Mouse (Mus musculus): ENCODE results near the gene Gm49340.
"Not testable (repeated sequence)": the region's sequence is repeated elsewhere in the genome, so short reads cannot be mapped to it uniquely, and the experiment has no call there.

Gm49340 gene

DNA sequence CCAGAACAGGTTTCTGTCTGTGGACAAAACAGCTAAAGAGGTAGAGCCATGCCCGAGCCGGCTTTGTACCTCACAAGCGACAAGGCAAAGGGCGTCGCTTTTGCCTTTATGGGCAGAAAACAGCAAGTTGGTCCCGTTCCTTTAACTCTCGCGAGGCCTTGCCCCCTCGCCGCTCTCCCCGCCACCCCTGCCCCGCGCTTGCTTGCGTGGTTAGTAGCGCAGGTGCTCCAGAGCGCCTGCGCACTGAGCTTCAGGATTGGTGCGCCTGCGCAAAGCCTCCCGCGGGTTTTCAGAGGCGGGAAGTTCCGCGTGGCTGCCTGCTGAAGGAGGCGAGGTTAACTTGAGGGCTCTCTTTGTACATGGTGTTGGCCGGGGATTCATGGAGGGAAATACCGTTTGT lies at the start of gene Gm49340, which contains the start of the genes Aspa and Spata22:
Gene Gm49340, plus strand, starts transcription at position 300 of the 400 bp plus-strand sequence.
Gene Aspa, minus strand, starts transcription at position 155 of the 400 bp plus-strand sequence.
Gene Spata22, plus strand, starts transcription at position 300 of the 400 bp plus-strand sequence.
- ATAC-seq (ENCODE audit: low TSS enrichment) = no peak

- no peak for ATAC-seq (ENCODE audit: low TSS enrichment)
Observed at GRCm38 (mm10) chr11:73280710-73281109, 48.8 kb upstream of the Gm49340 start.

DNA sequence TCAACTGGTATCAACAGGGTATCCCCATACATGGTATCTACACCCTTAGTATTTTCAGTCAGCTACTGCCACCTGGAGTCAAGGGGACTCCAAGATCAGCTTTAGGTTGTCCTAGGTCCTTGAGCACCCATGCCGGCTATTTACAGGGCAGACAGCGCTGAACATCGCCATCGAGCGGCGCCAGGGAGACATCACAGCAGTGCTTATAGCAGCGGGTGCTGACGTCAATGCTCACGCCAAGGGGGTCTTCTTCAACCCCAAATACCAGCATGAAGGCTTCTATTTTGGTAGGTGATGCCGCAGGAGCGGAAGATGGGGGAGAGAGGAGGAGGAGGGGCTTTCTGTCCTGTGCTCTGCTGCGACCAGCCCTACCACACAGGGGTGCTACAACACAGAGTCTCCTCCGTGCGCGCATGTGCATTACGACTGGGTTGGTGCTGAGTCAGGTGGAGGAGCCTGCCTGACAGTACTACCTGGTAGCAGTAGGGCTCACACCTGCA lies 48.0 kb upstream of the Gm49340 start:
- peak; percentile 98 for ATAC-seq (ENCODE audit: low TSS enrichment)

GRCm38 (mm10) chr11:73283369-73283768 lies 46.2 kb upstream of the Gm49340 start:
- ATAC-seq (ENCODE audit: low TSS enrichment) = no peak

DNA sequence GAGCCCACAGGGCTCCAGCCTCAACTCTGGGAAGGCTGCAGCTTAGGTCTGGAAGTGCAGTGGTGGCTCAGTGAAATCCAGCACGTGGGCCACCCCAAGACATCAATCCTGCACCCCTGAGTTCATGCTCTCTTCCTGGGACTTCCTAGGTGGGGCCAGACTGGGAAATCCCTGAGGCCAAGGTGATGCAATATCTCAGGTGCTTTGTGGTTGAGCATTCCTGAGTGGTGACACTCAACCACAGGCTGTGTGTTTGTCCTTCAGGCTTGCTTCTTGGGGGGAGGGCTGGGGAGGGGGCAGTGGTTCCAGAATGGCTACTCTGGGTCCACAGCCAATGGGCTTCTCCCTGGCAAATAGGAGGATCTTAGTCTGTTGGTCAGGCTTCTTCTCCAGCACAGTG lies 45.6 kb upstream of the Gm49340 start:
- ATAC-seq (ENCODE audit: low TSS enrichment) = no peak

DNA sequence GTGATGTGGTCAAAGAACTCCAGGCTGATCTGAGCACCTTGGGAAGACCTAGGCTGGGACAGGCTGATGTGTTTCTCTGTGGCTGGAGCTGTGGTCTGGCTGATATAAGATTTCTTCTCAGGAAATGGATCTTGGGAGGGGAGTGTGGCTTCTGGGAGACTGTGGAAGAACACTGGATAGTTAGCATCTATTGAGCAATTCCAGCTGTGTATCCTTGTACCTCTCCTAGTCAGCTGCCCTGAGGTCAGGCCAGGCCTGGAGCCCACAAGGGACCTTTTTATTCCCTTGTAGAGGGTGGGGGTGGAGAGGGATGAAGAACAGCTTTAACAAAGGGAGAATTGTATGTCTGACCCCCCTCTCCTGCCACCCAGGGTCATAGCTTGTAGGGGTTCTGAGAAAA lies 45.2 kb upstream of the Gm49340 start:
- peak; percentile 8; the same call in 1 of the 2 replicates for ATAC-seq (ENCODE audit: low TSS enrichment)

- ATAC-seq (ENCODE audit: low TSS enrichment) = no peak; the same call in 1 of the 2 replicates
Observed at GRCm38 (mm10) chr11:73289621-73290020, 39.9 kb upstream of the Gm49340 start.

DNA sequence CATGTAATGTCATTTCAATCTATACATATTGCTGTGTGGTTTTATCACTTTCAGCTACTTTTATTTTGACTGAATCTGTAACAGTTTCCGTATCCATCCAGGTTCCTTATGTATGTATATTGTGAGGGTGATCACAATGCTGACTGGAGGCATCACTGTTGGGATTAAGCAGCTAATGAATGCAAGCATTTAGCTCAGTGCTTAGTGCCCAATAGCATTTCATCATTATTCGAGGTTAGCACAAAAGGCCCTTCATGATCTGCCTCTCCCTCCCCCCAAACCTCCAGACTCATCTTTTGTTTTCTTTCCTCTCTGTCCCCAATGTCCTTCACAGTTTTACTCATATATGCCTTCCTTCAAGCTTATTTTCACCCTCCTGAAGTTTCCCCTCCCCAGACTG lies 26.4 kb upstream of the Gm49340 start:
- no peak for ATAC-seq (ENCODE audit: low TSS enrichment)

- ATAC-seq (ENCODE audit: low TSS enrichment) = no peak
Observed at GRCm38 (mm10) chr11:73315961-73316360, 13.6 kb upstream of the Gm49340 start.

DNA sequence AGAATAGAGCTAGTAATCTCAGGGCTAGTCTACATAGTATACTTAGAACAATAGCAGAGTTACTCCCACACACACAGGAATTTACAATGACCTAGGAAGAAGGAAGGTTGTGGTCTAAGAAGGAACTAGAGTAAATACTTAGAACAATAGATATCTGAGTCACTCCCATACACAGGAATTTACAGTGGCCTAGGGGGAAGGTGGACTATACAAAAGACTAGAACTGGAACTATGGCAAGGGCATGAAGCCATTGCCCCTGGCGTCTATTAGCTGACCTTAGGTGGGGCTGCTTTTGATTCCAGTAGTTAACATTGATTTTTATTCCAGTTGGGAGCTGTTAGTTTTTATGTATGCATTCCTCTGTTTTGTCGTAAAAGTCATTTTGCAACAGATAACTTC lies 11.0 kb upstream of the Gm49340 start:
- ATAC-seq (ENCODE audit: low TSS enrichment) = not testable (repeated sequence)

- ATAC-seq (ENCODE audit: low TSS enrichment) = not testable (repeated sequence)
Observed at GRCm38 (mm10) chr11:73321064-73321463, 8.5 kb upstream of the Gm49340 start.

GRCm38 (mm10) chr11:73323906-73324830 lies 5.4 kb upstream of the Gm49340 start:
- ATAC-seq (ENCODE audit: low TSS enrichment) = no peak

GRCm38 (mm10) chr11:73326485-73326886 lies 3.1 kb upstream of the Gm49340 start:
- no peak for ATAC-seq (ENCODE audit: low TSS enrichment)

GRCm38 (mm10) chr11:73327361-73327760 lies 2.2 kb upstream of the Gm49340 start:
- ATAC-seq (ENCODE audit: low TSS enrichment) = peak; percentile 59

- no peak for ATAC-seq (ENCODE audit: low TSS enrichment)
Observed at GRCm38 (mm10) chr11:73333357-73333756, 3.8 kb downstream of the Gm49340 start.

- ATAC-seq (ENCODE audit: low TSS enrichment) = no peak
Observed at GRCm38 (mm10) chr11:73336919-73337318, 7.4 kb downstream of the Gm49340 start.

DNA sequence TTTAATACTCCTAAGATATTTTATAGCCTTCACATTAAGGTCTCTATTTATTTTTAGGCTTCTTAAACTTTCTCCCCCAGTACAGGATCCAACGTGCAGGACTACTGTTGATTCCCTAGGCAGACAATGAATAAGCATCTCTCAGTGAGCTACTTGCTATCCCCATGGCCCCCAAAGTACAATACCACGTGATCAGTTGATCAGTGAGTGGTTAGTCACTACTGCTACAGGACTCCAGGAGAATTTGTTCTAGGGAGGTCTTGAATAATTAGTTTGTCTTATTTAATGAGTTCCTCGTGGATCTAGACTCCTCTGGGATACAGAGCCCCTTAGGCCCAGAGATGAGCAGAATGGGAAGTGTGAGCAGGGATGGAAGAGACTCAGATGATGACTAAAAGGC lies 20.9 kb downstream of the Gm49340 start, which contains the start of gene Olfr20:
Gene Olfr20, plus strand, starts transcription at position 301 of the 400 bp plus-strand sequence.
- ATAC-seq (ENCODE audit: low TSS enrichment) = no peak

GRCm38 (mm10) chr11:73370946-73371345 lies 41.4 kb downstream of the Gm49340 start, which contains the start of gene Olfr376:
Gene Olfr376 (plus strand): TSS chr11:73371246.
- no peak for ATAC-seq (ENCODE audit: low TSS enrichment)

- ATAC-seq (ENCODE audit: low TSS enrichment) = no peak
Observed at GRCm38 (mm10) chr11:73395374-73395773, 65.8 kb downstream of the Gm49340 start.

- ATAC-seq (ENCODE audit: low TSS enrichment) = no peak
Observed at GRCm38 (mm10) chr11:73399514-73399913, 70.0 kb downstream of the Gm49340 start, which contains the start of gene Olfr1. Gene Olfr1 (minus strand): TSS chr11:73399614.

Data from frontal cortex, adult (tissue).